Mouse (Mus musculus): ENCODE data around the gene Gpcpd1.

Gene Gpcpd1

GRCm38 (mm10) chr2:132586006-132586405 is 1.5 kb downstream of the Gpcpd1 start:
- DNase-seq (ENCODE audit: low read depth, low spot score), result no peak

DNA sequence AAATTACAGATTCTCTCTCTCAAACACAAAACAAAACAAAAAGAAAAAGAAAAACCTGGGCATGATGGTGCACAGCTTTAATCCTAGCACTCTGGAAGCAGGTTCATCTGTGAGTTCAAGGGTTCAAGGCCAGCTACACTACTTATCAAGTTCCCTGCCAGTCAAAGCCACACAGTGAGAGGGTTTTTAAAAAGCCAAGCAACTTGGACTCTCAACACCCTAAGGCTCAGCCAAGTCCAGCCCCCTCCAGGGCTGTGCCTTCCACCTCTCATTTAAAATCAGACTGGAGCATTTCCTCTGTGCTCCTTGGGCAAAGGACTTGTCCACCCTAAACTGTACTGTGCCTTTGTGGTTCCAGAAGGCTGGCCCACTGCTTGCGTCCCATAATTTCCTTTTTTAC is 3.3 kb downstream of the Gpcpd1 start:
- no peak for DNase-seq (ENCODE audit: low read depth, low spot score)

GRCm38 (mm10) chr2:132583126-132583525 is 4.4 kb downstream of the Gpcpd1 start:
- DNase-seq (ENCODE audit: low read depth, low spot score), result no peak

GRCm38 (mm10) chr2:132582227-132582626 is 5.3 kb downstream of the Gpcpd1 start:
- DNase-seq (ENCODE audit: low read depth, low spot score), result peak; percentile 18

- no peak for DNase-seq (ENCODE audit: low read depth, low spot score)
Observed at GRCm38 (mm10) chr2:132579689-132580088, 7.8 kb downstream of the Gpcpd1 start.

DNA sequence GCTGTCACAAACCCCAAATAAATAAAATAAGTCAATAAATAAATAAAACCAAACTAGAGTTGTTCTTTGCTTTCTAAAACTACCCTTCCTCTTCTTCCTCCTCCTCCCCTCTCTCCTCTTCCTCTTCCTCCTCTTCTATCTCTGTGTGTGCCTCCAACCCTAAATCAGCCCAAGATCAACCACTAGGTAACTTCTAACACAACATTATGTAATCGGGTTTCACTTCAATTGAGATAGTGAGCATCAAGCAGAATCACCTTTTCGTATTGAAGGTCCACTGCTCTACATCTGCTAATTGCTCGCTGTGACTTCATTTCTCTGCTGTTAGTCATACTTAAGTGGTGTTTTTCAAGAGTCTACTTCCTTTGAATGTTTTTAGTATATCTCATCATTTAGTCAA is 8.8 kb downstream of the Gpcpd1 start:
- DNase-seq (ENCODE audit: low read depth, low spot score), result no peak

GRCm38 (mm10) chr2:132578059-132578458 is 9.5 kb downstream of the Gpcpd1 start:
- peak; percentile 86 for DNase-seq (ENCODE audit: low read depth, low spot score)

GRCm38 (mm10) chr2:132577431-132577981 is 10.0 kb downstream of the Gpcpd1 start:
- no peak for DNase-seq (ENCODE audit: low read depth, low spot score)

DNA sequence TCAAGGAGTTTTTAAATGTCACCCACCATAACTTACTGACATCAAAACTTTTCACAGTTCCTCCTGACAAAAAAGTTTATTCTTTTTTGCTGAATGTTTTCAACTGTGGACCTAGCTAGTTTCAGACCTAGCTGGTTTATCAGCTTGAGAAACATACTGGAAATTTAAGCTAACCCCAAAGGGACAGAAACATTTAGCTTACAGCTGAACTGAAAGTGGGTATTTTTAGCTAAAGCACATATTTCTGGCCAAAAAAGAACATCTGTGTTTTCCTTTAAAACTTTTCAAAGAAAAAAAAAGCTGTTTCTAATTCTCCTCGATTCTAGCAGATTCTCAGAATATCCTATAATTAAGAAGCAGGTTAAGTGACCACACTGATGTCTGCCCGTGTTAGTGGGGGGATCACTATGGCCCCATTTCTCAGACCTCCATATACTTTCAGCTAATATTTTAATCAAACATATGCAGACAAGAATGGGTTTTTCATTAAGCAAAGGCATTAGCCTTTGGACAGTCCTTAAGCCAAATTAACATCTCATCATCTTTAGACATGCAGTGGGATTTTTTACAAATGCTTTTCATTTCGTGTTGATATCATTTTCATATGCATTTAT is 10.9 kb downstream of the Gpcpd1 start:
- no peak for DNase-seq (ENCODE audit: low read depth, low spot score)

GRCm38 (mm10) chr2:132575759-132576439 is 11.6 kb downstream of the Gpcpd1 start:
- no peak for DNase-seq (ENCODE audit: low read depth, low spot score)

- no peak for DNase-seq (ENCODE audit: low read depth, low spot score)
Observed at GRCm38 (mm10) chr2:132575256-132575655, 12.3 kb downstream of the Gpcpd1 start.

DNA sequence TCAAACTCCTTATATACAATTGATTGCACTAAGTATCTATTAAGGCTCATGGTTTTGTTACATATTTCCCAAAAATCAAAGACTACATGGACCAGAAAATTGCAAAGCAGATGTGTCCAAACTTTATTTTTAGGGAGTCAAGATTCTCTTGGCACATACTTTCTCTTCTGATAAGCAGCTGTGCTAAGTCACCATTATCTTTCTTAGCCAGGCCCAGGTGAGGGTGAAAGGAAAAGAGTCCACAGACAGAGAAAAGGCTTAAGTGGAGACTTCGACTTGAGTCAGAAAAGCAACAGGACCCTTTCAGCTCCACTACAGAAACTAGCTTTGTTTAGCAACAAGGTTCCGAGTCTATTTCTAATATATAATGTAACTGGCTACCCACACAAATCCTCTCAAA is 14.2 kb downstream of the Gpcpd1 start:
- no peak for DNase-seq (ENCODE audit: low read depth, low spot score)

- no peak for DNase-seq (ENCODE audit: low read depth, low spot score)
Observed at GRCm38 (mm10) chr2:132572651-132573050, 14.9 kb downstream of the Gpcpd1 start.

DNA sequence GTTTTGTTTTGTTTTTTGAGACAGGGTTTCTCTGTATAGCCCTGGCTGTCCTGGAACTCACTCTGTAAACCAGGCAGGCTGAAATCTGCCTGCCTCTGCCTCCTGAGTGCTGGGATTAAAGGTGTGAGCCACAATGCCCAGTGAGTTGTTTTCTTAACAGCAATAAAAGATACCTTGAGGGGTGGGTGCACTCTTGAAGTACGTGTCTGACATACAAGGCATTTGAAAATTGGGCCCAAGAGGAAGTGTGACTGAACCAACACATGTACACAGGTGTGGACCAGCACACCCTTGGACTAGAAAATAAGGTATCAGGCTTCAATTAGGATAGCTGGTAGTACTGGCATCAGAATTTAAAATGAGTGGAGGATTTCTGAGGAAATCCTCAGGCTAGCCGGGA is 16.2 kb downstream of the Gpcpd1 start:
- DNase-seq (ENCODE audit: low read depth, low spot score), result no peak

DNA sequence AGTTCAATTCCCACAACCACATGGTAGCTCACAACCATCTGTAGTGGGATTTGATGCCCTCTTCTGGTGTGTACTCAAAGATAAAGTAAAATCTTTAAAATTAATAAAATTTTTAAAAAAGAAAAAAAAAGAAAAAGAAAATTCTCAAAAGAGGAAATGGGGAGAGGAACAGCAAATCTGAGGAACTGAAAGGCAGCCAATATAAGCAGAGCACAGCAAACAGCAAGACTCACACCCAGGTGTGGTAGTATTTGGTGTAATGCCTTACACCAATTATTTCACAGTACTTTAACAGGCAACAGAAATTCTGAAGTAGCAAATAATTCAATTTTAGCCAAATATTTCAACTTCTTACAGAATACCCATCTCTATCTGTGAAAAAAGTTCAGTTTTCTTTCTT is 16.7 kb downstream of the Gpcpd1 start:
- no peak for DNase-seq (ENCODE audit: low read depth, low spot score)

GRCm38 (mm10) chr2:132569686-132570085 is 17.8 kb downstream of the Gpcpd1 start:
- DNase-seq (ENCODE audit: low read depth, low spot score), result no peak

GRCm38 (mm10) chr2:132567414-132567813 is 20.1 kb downstream of the Gpcpd1 start:
- no peak for DNase-seq (ENCODE audit: low read depth, low spot score)

- DNase-seq (ENCODE audit: low read depth, low spot score), result no peak
Observed at GRCm38 (mm10) chr2:132561860-132562259, 25.7 kb downstream of the Gpcpd1 start.

GRCm38 (mm10) chr2:132527864-132528263 is 59.7 kb downstream of the Gpcpd1 start:
- no peak for DNase-seq (ENCODE audit: low read depth, low spot score)

DNA sequence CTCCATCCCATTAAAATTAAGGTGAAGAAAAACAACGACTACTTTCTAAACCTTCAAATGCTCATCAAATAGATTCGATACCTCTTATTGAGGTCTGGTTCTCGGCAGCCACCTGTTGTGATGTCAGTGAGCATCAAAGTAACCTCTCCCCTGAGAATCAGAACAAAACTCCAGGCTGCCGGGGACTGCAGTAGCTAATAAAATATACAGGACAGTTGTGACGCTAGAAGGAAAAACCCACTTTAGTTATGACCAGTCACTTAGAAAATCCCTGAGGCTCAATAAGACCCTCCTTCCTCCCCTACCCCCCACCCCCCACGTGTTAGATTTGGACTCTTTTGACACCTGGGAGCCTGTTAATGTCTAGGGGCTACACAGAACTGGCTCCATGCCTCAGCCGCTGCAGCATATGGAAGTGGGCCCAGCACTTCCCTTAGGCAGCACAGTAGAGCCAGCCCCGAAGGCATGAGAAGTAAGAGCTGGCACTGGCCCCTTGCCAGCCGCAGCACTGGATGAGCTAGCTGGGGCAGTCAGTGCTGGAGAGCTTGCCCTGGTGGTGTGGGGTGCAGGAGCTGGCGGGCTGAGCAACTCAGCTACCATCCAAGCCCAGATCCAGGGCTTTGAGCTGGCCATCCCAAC is 60.5 kb downstream of the Gpcpd1 start:
- no peak for DNase-seq (ENCODE audit: low read depth, low spot score)

GRCm38 (mm10) chr2:132526110-132526509 is 61.4 kb downstream of the Gpcpd1 start:
- no peak for DNase-seq (ENCODE audit: low read depth, low spot score)

DNA sequence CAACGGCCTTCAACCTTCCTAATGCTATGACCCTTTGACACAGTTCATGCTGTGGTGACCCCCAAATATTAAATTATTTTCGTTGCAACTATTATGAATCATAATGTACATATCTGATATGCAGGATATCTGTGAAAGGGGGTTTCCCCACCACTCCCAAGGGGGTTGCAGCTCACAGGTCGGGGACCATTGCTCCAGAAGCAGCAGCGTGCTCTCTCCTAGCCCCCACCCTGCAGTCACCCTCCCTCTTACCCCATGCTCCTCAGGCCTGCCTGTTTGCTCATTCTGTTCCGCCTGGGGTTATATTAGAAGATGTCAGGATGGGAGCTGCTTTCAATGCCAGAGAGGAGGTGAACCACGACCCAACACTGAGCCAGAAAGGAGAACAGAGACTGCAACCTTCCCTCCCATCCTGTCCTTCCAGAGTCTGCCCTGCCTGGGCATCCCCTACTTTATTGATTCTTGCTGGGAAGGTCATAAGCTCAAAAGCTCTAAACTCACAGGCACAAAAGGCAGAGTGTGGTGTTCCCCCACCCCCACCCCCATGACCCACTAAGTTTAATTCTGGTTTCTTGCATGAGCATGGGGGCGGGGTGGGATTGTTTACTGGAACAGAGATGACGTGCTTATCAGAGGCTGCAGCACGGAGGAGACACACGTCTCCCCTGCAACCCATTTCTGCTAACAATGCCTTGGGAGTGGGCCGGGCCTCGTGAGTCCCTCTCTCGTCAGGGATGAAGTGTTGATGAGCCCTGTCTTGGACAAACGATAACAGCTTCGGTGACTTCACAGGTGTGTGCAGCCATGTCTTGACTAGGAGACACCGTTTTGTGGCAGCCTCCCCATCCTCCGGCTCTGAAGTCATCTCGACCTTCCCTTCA is 69.3 kb downstream of the Gpcpd1 start:
- no peak for DNase-seq (ENCODE audit: low read depth, low spot score)
